Mouse (Mus musculus) intestine, postnatal 0 days (tissue): ENCODE results near the gene Ltbp3. TPM values are rescaled to one million over a fixed set of nuclear protein-coding genes. Genes with fewer than 3 reads are reported as not detected.
A peak's percentile ranks its signal among the peaks of the same experiment; 100 is the strongest.

ENCODE experiments used
- ATAC-seq: fragments of 200-750 bp; cut with Nextera tagmentation; 2 replicates; pipeline ENCODE4 v1.8.0; 2017; ENCODE audit warnings: mild to moderate bottlenecking, moderate TSS enrichment, moderate library complexity
- H3K27ac ChIP-seq: fragments of 300-500 bp; sonication (generic); 2 replicates; pipeline ENCODE4 v1.5.1; 2014; ENCODE audit warnings: mild to moderate bottlenecking, low read depth, low read length, moderate library complexity
- H3K27me3 ChIP-seq: fragments of 300-500 bp; sonication (generic); replicated peaks from 2 replicates; pipeline ENCODE4 v1.6.1; 2014; ENCODE audit warnings: low read length, mixed read lengths; ENCODE audit not compliant: control insufficient read depth, insufficient read depth
- H3K36me3 ChIP-seq: fragments of 300-500 bp; sonication (generic); 2 replicates; pipeline ENCODE4 v1.6.1; 2014; ENCODE audit warnings: mild to moderate bottlenecking, moderate library complexity; ENCODE audit not compliant: control insufficient read depth, insufficient read depth
- H3K4me1 ChIP-seq: fragments of 300-500 bp; sonication (generic); replicated peaks from 2 replicates; pipeline ENCODE4 v1.6.1; 2014; ENCODE audit warnings: antibody characterized with exemption, low read length, mixed read lengths; ENCODE audit not compliant: control insufficient read depth, insufficient read depth
- H3K4me2 ChIP-seq: fragments of 300-500 bp; sonication (generic); replicated peaks from 2 replicates; pipeline ENCODE4 v1.6.1; 2014; ENCODE audit warnings: low read depth, mild to moderate bottlenecking, moderate library complexity
- H3K4me3 ChIP-seq: fragments of 300-500 bp; sonication (generic); 2 replicates; pipeline ENCODE4 v1.5.1; 2014; ENCODE audit warnings: low read depth, low read length
- H3K9ac ChIP-seq: fragments of 300-500 bp; sonication (generic); 2 replicates; pipeline ENCODE4 v1.6.1; 2014; ENCODE audit warnings: mild to moderate bottlenecking, low read depth, low read length
- H3K9me3 ChIP-seq: fragments of 300-500 bp; sonication (generic); 2 replicates; pipeline ENCODE4 v1.6.1; 2016; ENCODE audit warnings: mixed run types; ENCODE audit not compliant: control insufficient read depth
- CTCF ChIP-seq: sonication (generic); IDR thresholded peaks from 2 replicates; pipeline ENCODE4 v1.5.1; 2016; ENCODE audit warnings: low read depth, mild to moderate bottlenecking, control low read depth, antibody characterized with exemption, moderate library complexity
- WGBS: fragments of 180-500 bp; shearing (Covaris S2); extraction: QIAGEN DNeasy Blood & Tissue Kit; methylation state at CpG from one replicate; pipeline ENCODE4 v1.1.7; 2014; 5-methylcytosine and 5-hydroxymethylcytosine counted together
- polyA plus RNA-seq: library from polyadenylated mRNA; unstranded; fragments of >200 nt; fragmentation: Nextera tagmentation; extraction: Ambion mirVana; gene quantifications from 2 replicates; pipeline ENCODE4 v1.2.1, GENCODE M21; 2015

The Ltbp3 gene
- polyA plus RNA-seq, 1 experiment from 2014 or later, result 11.9 TPM

GRCm38 (mm10) chr19:5695849-5696462 lies 44.7 kb upstream of the Ltbp3 start:
- Histone ChIP-seq H3K4me3 (no peak overlapping the region), H3K27me3 (no peaks in the 10 kb centered on the region), H3K9me3 (no peaks in the 10 kb centered on the region), H3K27ac (no peak overlapping the region), H3K36me3 (peaks cover 85% of the 10 kb centered on the region), H3K4me2 (no peak overlapping the region), H3K4me1 (peaks cover 8% of the 10 kb centered on the region), H3K9ac (no peak overlapping the region)
- no peak for ATAC-seq
- 40% methylated on average over 41 of the region's 41 CpGs for WGBS
- TF ChIP-seq CTCF, result no peak

- ATAC-seq, result peak; percentile 17; the same call in 1 of the 2 replicates
- WGBS, result 59% methylated on average over 17 of the region's 17 CpGs
- H3K27me3 ChIP-seq, result no peaks in the 10 kb centered on the region
- no peaks in the 10 kb centered on the region for H3K4me1 ChIP-seq
- H3K4me2 ChIP-seq, result peak within 1 kb of the TSS; percentile 27
- peak within 1 kb of the TSS; percentile 22; the same call in 1 of the 2 replicates for H3K27ac ChIP-seq
- no peak within 1 kb of the TSS for H3K4me3 ChIP-seq
- no peak; the same call in 1 of the 2 replicates for TF ChIP-seq CTCF
- H3K9ac ChIP-seq, result no peak within 1 kb of the TSS
- H3K9me3 ChIP-seq, result no peaks in the 10 kb centered on the region
- H3K36me3 ChIP-seq, result peaks cover 69% of the 10 kb centered on the region
Measured at GRCm38 (mm10) chr19:5704163-5704800, 36.4 kb upstream of the Ltbp3 start, which contains the start of gene Kcnk7. TSS of gene Kcnk7 (plus strand) at chr19:5704367.

- H3K4me2 ChIP-seq, result peak overlapping the region; percentile 27
- peaks cover 66% of the 10 kb centered on the region for H3K36me3 ChIP-seq
- peak overlapping the region; percentile 22; the same call in 1 of the 2 replicates for H3K27ac ChIP-seq
- no peaks in the 10 kb centered on the region for H3K9me3 ChIP-seq
- no peak overlapping the region for H3K9ac ChIP-seq
- H3K27me3 ChIP-seq, result no peaks in the 10 kb centered on the region
- no peak overlapping the region for H3K4me3 ChIP-seq
- 40% methylated on average over 10 of the region's 10 CpGs for WGBS
- H3K4me1 ChIP-seq, result no peaks in the 10 kb centered on the region
- TF ChIP-seq CTCF, result peak; percentile 21
- peak; percentile 45; the same call in 1 of the 2 replicates for ATAC-seq
Measured at GRCm38 (mm10) chr19:5704801-5705571, 35.7 kb upstream of the Ltbp3 start.

- 96% methylated on average over 6 of the region's 6 CpGs for WGBS
- Histone ChIP-seq H3K9ac (no peak overlapping the region), H3K4me1 (no peaks in the 10 kb centered on the region), H3K27me3 (no peaks in the 10 kb centered on the region), H3K9me3 (no peaks in the 10 kb centered on the region), H3K36me3 (peaks cover 68% of the 10 kb centered on the region), H3K4me3 (no peak overlapping the region), H3K4me2 (no peak overlapping the region), H3K27ac (no peak overlapping the region)
- ATAC-seq, result no peak
- TF ChIP-seq CTCF, result no peak
Measured at GRCm38 (mm10) chr19:5710068-5710467, 30.6 kb upstream of the Ltbp3 start.

GRCm38 (mm10) chr19:5710581-5710980 lies 30.1 kb upstream of the Ltbp3 start:
- H3K9ac ChIP-seq, result no peak overlapping the region
- H3K27me3 ChIP-seq, result no peaks in the 10 kb centered on the region
- peaks cover 71% of the 10 kb centered on the region for H3K36me3 ChIP-seq
- H3K9me3 ChIP-seq, result no peaks in the 10 kb centered on the region
- ATAC-seq, result no peak
- WGBS, result 89% methylated on average over 8 of the region's 8 CpGs
- H3K4me2 ChIP-seq, result no peak overlapping the region
- H3K27ac ChIP-seq, result no peak overlapping the region
- no peak for TF ChIP-seq CTCF
- no peak overlapping the region for H3K4me3 ChIP-seq
- H3K4me1 ChIP-seq, result no peaks in the 10 kb centered on the region

GRCm38 (mm10) chr19:5711218-5711617 lies 29.5 kb upstream of the Ltbp3 start:
- no peaks in the 10 kb centered on the region for H3K4me1 ChIP-seq
- H3K9ac ChIP-seq, result no peak overlapping the region
- H3K4me2 ChIP-seq, result no peak overlapping the region
- ATAC-seq, result no peak; the same call in 1 of the 2 replicates
- H3K36me3 ChIP-seq, result peaks cover 67% of the 10 kb centered on the region
- no peak overlapping the region for H3K27ac ChIP-seq
- 23% methylated on average over 3 of the region's 3 CpGs for WGBS
- no peak overlapping the region for H3K4me3 ChIP-seq
- peak; percentile 91 for TF ChIP-seq CTCF
- H3K27me3 ChIP-seq, result no peaks in the 10 kb centered on the region
- H3K9me3 ChIP-seq, result no peaks in the 10 kb centered on the region
